Mouse (Mus musculus) midbrain, embryonic 10.5 days (tissue): Measurements from ENCODE around the gene C130032M10Rik. TPM values are rescaled to one million over a fixed set of nuclear protein-coding genes. Genes with fewer than 3 reads are reported as not detected.

Experiments used
- DNase-seq: peaks from one replicate; pipeline ENCODE4 v3.0.0-alpha.2; 2017; ENCODE audit warnings: low spot score
- H3K27ac ChIP-seq: fragments of 300-500 bp; sonication (generic); replicated peaks from 2 replicates; pipeline ENCODE4 v1.5.1; 2016; ENCODE audit warnings: mild to moderate bottlenecking
- H3K27me3 ChIP-seq: fragments of 300-500 bp; sonication (generic); 2 replicates; pipeline ENCODE4 v1.6.1; 2016; ENCODE audit warnings: low read depth, mild to moderate bottlenecking; ENCODE audit not compliant: poor library complexity, severe bottlenecking
- H3K36me3 ChIP-seq: fragments of 300-500 bp; sonication (generic); 2 replicates; pipeline ENCODE4 v1.6.1; 2016; ENCODE audit warnings: mild to moderate bottlenecking, moderate library complexity
- H3K4me1 ChIP-seq: fragments of 300-500 bp; sonication (generic); 2 replicates; pipeline ENCODE4 v1.6.1; 2016
- H3K4me3 ChIP-seq: fragments of 300-500 bp; sonication (generic); 2 replicates; pipeline ENCODE4 v1.5.1; 2016; ENCODE audit warnings: mild to moderate bottlenecking, moderate library complexity
- H3K9me3 ChIP-seq: fragments of 300-500 bp; sonication (generic); replicated peaks from 2 replicates; pipeline ENCODE4 v1.6.1; 2016; ENCODE audit warnings: mild to moderate bottlenecking
- WGBS: fragments of 180-500 bp; shearing (Covaris S2); methylation state at CpG from one replicate; pipeline ENCODE4 v1.1.7; 2016; 5-methylcytosine and 5-hydroxymethylcytosine counted together
- polyA plus RNA-seq: library from polyadenylated mRNA; unstranded; fragments of >200 nt; fragmentation: Nextera tagmentation; extraction: Ambion mirVana; gene quantifications from 2 replicates; pipeline ENCODE4 v1.2.1, GENCODE M21; 2016

Gene C130032M10Rik
- polyA plus RNA-seq, 1 experiment from 2014 or later = 0.98 TPM

GRCm38 (mm10) chr9:114543882-114544753 is 28.6 kb downstream of the C130032M10Rik start:
- Histone ChIP-seq H3K27me3 (no peaks in the 10 kb centered on the region), H3K4me1 (peaks cover 83% of the 10 kb centered on the region), H3K9me3 (no peaks in the 10 kb centered on the region), H3K27ac (peak overlapping the region; percentile 61), H3K36me3 (peaks cover 6% of the 10 kb centered on the region; the same call in 1 of the 2 replicates), H3K4me3 (no peak overlapping the region)
- 77% methylated on average over 17 of the region's 17 CpGs for WGBS
- DNase-seq = no peak

GRCm38 (mm10) chr9:114544754-114545393 is 29.4 kb downstream of the C130032M10Rik start:
- H3K36me3 ChIP-seq = peaks cover 6% of the 10 kb centered on the region; the same call in 1 of the 2 replicates
- H3K4me3 ChIP-seq = no peak overlapping the region
- H3K4me1 ChIP-seq = peaks cover 87% of the 10 kb centered on the region
- H3K27ac ChIP-seq = peak overlapping the region; percentile 61
- no peak for DNase-seq
- 39% methylated on average over 9 of the region's 9 CpGs for WGBS
- H3K9me3 ChIP-seq = no peaks in the 10 kb centered on the region
- H3K27me3 ChIP-seq = no peaks in the 10 kb centered on the region

GRCm38 (mm10) chr9:114546765-114547164 is 31.3 kb downstream of the C130032M10Rik start:
- Histone ChIP-seq H3K4me1 (peaks cover 91% of the 10 kb centered on the region), H3K36me3 (peaks cover 5% of the 10 kb centered on the region; the same call in 1 of the 2 replicates), H3K9me3 (no peaks in the 10 kb centered on the region), H3K4me3 (no peak overlapping the region), H3K27me3 (no peaks in the 10 kb centered on the region), H3K27ac (peak overlapping the region; percentile 79)
- WGBS = 72% methylated on average over 12 of the region's 12 CpGs
- no peak for DNase-seq

GRCm38 (mm10) chr9:114547643-114548077 is 32.2 kb downstream of the C130032M10Rik start:
- H3K4me3 ChIP-seq = 0 out of 2 replicates have a peak overlapping the region, but pooled peaks have one; percentile 9
- WGBS = 20% methylated on average over 6 of the region's 6 CpGs
- DNase-seq = no peak
- H3K4me1 ChIP-seq = peaks cover 88% of the 10 kb centered on the region
- H3K9me3 ChIP-seq = no peaks in the 10 kb centered on the region
- H3K27ac ChIP-seq = peak overlapping the region; percentile 79
- H3K27me3 ChIP-seq = no peaks in the 10 kb centered on the region
- H3K36me3 ChIP-seq = peaks cover 11% of the 10 kb centered on the region

GRCm38 (mm10) chr9:114548496-114548895 is 33.0 kb downstream of the C130032M10Rik start:
- WGBS = 28% methylated on average over 4 of the region's 4 CpGs
- Histone ChIP-seq H3K4me1 (peaks cover 81% of the 10 kb centered on the region), H3K27me3 (no peaks in the 10 kb centered on the region), H3K36me3 (peaks cover 14% of the 10 kb centered on the region), H3K9me3 (no peaks in the 10 kb centered on the region), H3K27ac (peak overlapping the region; percentile 79), H3K4me3 (peak overlapping the region; percentile 18; the same call in 1 of the 2 replicates)
- DNase-seq = no peak

GRCm38 (mm10) chr9:114549117-114549516 is 33.6 kb downstream of the C130032M10Rik start:
- peaks cover 80% of the 10 kb centered on the region for H3K4me1 ChIP-seq
- DNase-seq = peak; percentile 66
- peak overlapping the region; percentile 79 for H3K27ac ChIP-seq
- H3K27me3 ChIP-seq = no peaks in the 10 kb centered on the region
- peaks cover 14% of the 10 kb centered on the region for H3K36me3 ChIP-seq
- no peaks in the 10 kb centered on the region for H3K9me3 ChIP-seq
- 13% methylated on average over 5 of the region's 5 CpGs for WGBS
- H3K4me3 ChIP-seq = peak overlapping the region; percentile 18

GRCm38 (mm10) chr9:114550033-114550432 is 34.5 kb downstream of the C130032M10Rik start:
- H3K4me1 ChIP-seq = peaks cover 80% of the 10 kb centered on the region
- H3K27me3 ChIP-seq = no peaks in the 10 kb centered on the region
- 8% methylated on average over 6 of the region's 6 CpGs for WGBS
- no peak for DNase-seq
- H3K36me3 ChIP-seq = peaks cover 19% of the 10 kb centered on the region
- peak overlapping the region; percentile 79 for H3K27ac ChIP-seq
- no peak overlapping the region for H3K4me3 ChIP-seq
- no peaks in the 10 kb centered on the region for H3K9me3 ChIP-seq

- H3K27me3 ChIP-seq = no peaks in the 10 kb centered on the region
- peaks cover 25% of the 10 kb centered on the region for H3K36me3 ChIP-seq
- no peaks in the 10 kb centered on the region for H3K9me3 ChIP-seq
- no peak for DNase-seq
- H3K27ac ChIP-seq = no peak overlapping the region
- H3K4me3 ChIP-seq = no peak overlapping the region
- peaks cover 79% of the 10 kb centered on the region for H3K4me1 ChIP-seq
Measured at GRCm38 (mm10) chr9:114553828-114554227, 38.3 kb downstream of the C130032M10Rik start.

- Histone ChIP-seq H3K4me3 (no peak overlapping the region), H3K9me3 (no peaks in the 10 kb centered on the region), H3K27ac (no peak overlapping the region), H3K36me3 (peaks cover 25% of the 10 kb centered on the region), H3K27me3 (no peaks in the 10 kb centered on the region), H3K4me1 (peaks cover 79% of the 10 kb centered on the region)
- 79% methylated on average over 5 of the region's 5 CpGs for WGBS
- no peak for DNase-seq
Measured at GRCm38 (mm10) chr9:114554355-114554979, 39.0 kb downstream of the C130032M10Rik start.

- Histone ChIP-seq H3K9me3 (no peaks in the 10 kb centered on the region), H3K27me3 (no peaks in the 10 kb centered on the region), H3K27ac (0 out of 2 replicates have a peak overlapping the region, but pooled peaks have one; percentile 57), H3K36me3 (peaks cover 24% of the 10 kb centered on the region), H3K4me3 (peak overlapping the region; percentile 20; the same call in 1 of the 2 replicates), H3K4me1 (peaks cover 80% of the 10 kb centered on the region)
- no peak for DNase-seq
- WGBS = 26% methylated on average over 10 of the region's 10 CpGs
Measured at GRCm38 (mm10) chr9:114556276-114556855, 40.9 kb downstream of the C130032M10Rik start.

GRCm38 (mm10) chr9:114557086-114557485 is 41.6 kb downstream of the C130032M10Rik start:
- Histone ChIP-seq H3K9me3 (no peaks in the 10 kb centered on the region), H3K36me3 (peaks cover 16% of the 10 kb centered on the region), H3K4me1 (peaks cover 82% of the 10 kb centered on the region), H3K27me3 (no peaks in the 10 kb centered on the region), H3K4me3 (no peak overlapping the region), H3K27ac (no peak overlapping the region)
- 15% methylated on average over 7 of the region's 7 CpGs for WGBS
- DNase-seq = no peak

GRCm38 (mm10) chr9:114560141-114560540 is 44.6 kb downstream of the C130032M10Rik start:
- DNase-seq = no peak
- H3K4me3 ChIP-seq = peak overlapping the region; percentile 92
- 9% methylated on average over 7 of the region's 7 CpGs for WGBS
- H3K27ac ChIP-seq = peak overlapping the region; percentile 99; the same call in 1 of the 2 replicates
- H3K36me3 ChIP-seq = peaks cover 5% of the 10 kb centered on the region; the same call in 1 of the 2 replicates
- no peaks in the 10 kb centered on the region for H3K27me3 ChIP-seq
- peaks cover 78% of the 10 kb centered on the region for H3K4me1 ChIP-seq
- H3K9me3 ChIP-seq = no peaks in the 10 kb centered on the region
